Mouse (Mus musculus) heart, adult 2 months (tissue): ENCODE results near the gene Elp1. TPM values are rescaled to one million over a fixed set of nuclear protein-coding genes. Genes with fewer than 3 reads are reported as not detected.
A peak's percentile ranks its signal among the peaks of the same experiment; 100 is the strongest.

Experiments
- DNase-seq, 2 experiments: peaks; one replicate each; pipeline ENCODE4 v3.0.0; 2021
- H3K27ac ChIP-seq: fragments of 200-600 bp; 2 replicates; pipeline ENCODE4 v1.8.1; 2022
- H3K27me3 ChIP-seq: fragments of 200-500 bp; 2 replicates; pipeline ENCODE4 v1.6.1; 2012; ENCODE audit warnings: mild to moderate bottlenecking, low read length, inconsistent platforms, mixed read lengths; ENCODE audit not compliant: control insufficient read depth, insufficient read depth
- H3K36me3 ChIP-seq: fragments of 200-500 bp; 2 replicates; pipeline ENCODE4 v1.6.1; 2012; ENCODE audit warnings: low read length, inconsistent platforms; ENCODE audit not compliant: control insufficient read depth, insufficient read depth
- H3K4me1 ChIP-seq: fragments of 200-500 bp; 2 replicates; pipeline ENCODE4 v1.6.1; 2011; ENCODE audit warnings: low read length; ENCODE audit not compliant: control insufficient read depth, insufficient read depth
- H3K4me3 ChIP-seq: fragments of 200-600 bp; 2 replicates; pipeline ENCODE4 v1.8.1; 2022
- H3K79me2 ChIP-seq: fragments of 200-500 bp; replicated peaks from 2 replicates; pipeline ENCODE4 v1.6.1; 2012; ENCODE audit warnings: mild to moderate bottlenecking, inconsistent platforms, low read length, moderate library complexity, mixed read lengths; ENCODE audit not compliant: control insufficient read depth, insufficient read depth
- H3K9ac ChIP-seq: fragments of 200-500 bp; 2 replicates; pipeline ENCODE4 v1.6.1; 2012; ENCODE audit warnings: low read depth, mild to moderate bottlenecking, control low read depth, inconsistent platforms, low read length, mixed read lengths
- CTCF ChIP-seq: fragments of 200-600 bp; IDR thresholded peaks from 2 replicates; pipeline ENCODE4 v1.8.1; 2022; ENCODE audit warnings: antibody characterized with exemption, mild to moderate bottlenecking, moderate library complexity
- EP300 ChIP-seq: fragments of 200-500 bp; IDR thresholded peaks from 2 replicates; pipeline ENCODE4 v1.6.1; 2011; ENCODE audit warnings: low read depth, low read length, control low read depth; ENCODE audit not compliant: insufficient read depth
- POLR2A ChIP-seq: fragments of 200-500 bp; IDR thresholded peaks from 2 replicates; pipeline ENCODE4 v1.6.1; 2011; ENCODE audit warnings: mild to moderate bottlenecking, low read depth, low read length, control low read depth; ENCODE audit not compliant: insufficient read depth
- WGBS: fragments of 180-500 bp; shearing (Covaris S2); methylation state at CpG from one replicate; pipeline ENCODE4 v1.1.7; 2018; 5-methylcytosine and 5-hydroxymethylcytosine counted together
- intact Hi-C: fragments of 180-260 bp; cut with DNase I; formaldehyde crosslinking; loops from one replicate; pipeline ENCODE4 v1.15.1; 2025
- polyA plus RNA-seq: library from polyadenylated mRNA; depleted of rRNA; stranded (reverse); fragments of >200 nt; gene quantifications from 2 replicates; pipeline ENCODE4 v1.2.3, GENCODE M21; 2012
- total RNA-seq, 2 experiments: library from RNA; stranded (reverse); gene quantifications; 2 replicates each; pipeline ENCODE4 v1.2.3; 2021

The Elp1 gene
- total and polyA plus RNA-seq, 3 experiments = 13.7 to 19.8 (median 17.0) TPM

DNA sequence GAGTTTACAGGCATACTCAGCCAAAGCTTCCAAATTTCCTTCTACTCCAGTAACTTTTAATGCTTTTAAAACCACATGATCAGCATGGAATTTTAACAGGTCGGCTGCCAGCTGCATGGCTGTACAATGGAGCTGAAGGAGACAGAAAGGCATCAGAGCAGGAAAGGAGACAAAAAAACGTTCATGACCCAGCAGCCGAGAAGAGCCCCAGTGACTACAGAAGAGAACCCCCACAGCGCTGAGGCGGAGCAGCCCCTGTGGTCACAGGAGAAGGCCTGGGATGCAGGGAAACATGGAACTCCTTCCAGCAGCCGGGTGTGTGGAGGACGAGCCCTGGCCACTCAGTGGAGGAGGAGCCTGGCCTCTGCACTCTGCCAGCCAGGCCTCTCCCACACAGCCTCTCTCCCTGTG lies 27.4 kb upstream of the Elp1 start:
- intact Hi-C loops = no loop called here
- no peaks in the 10 kb centered on the region for H3K4me1 ChIP-seq
- 62% methylated on average over 7 of the region's 7 CpGs for WGBS
- no peak overlapping the region for H3K27ac ChIP-seq
- no peak overlapping the region for H3K9ac ChIP-seq
- H3K36me3 ChIP-seq = no peaks in the 10 kb centered on the region
- H3K4me3 ChIP-seq = no peak overlapping the region
- no peaks in the 10 kb centered on the region for H3K79me2 ChIP-seq
- TF ChIP-seq CTCF = no peak
- no peak for TF ChIP-seq EP300
- TF ChIP-seq POLR2A = no peak
- no peaks in the 10 kb centered on the region for H3K27me3 ChIP-seq
- DNase-seq = peak; percentile 42 to 53

DNA sequence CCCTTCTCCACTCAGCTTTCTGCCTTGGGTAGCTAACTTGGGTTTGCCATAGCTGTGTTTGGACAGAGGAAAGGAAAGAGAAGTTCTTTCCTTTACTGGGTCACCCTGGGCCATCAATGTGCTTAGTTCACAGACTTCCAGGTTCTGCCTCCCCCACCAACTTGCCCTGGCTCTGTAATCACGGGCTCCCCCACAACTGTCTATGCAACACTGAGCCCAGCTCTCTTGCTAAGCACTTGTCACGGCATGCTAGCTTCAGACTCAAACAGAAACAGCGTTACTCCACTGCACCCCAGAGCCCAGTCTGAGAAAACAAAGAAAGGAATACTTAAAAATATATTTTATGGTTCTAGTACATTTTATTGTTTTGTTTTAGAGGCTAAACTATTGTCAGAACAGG lies 26.8 kb upstream of the Elp1 start:
- H3K9ac ChIP-seq = no peak overlapping the region
- no peaks in the 10 kb centered on the region for H3K79me2 ChIP-seq
- intact Hi-C loops = no loop called here
- H3K4me3 ChIP-seq = no peak overlapping the region
- no peaks in the 10 kb centered on the region for H3K36me3 ChIP-seq
- no peak overlapping the region for H3K27ac ChIP-seq
- TF ChIP-seq CTCF = no peak
- no peak for TF ChIP-seq POLR2A
- no peak for TF ChIP-seq EP300
- no peaks in the 10 kb centered on the region for H3K4me1 ChIP-seq
- WGBS = 80% methylated on average over 3 of the region's 3 CpGs
- no peak for DNase-seq
- H3K27me3 ChIP-seq = no peaks in the 10 kb centered on the region

DNA sequence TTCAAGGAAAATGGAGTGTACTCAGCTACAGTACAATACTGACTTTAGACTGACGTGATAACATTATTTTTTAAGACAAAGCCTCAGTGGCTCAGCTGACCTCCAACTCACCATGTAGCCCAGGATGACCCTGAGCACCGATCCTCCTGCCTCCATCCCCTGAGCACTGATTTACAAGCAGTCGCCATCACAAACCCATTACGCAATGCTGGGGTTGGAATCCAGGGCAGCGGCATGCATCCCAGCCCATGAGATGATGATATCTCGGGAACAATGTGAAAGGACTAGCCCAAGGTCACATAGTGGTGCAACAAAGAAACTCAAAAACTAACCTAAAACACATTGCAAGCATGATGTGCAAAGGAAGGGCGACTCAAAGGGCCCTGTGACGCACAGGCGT lies 22.1 kb upstream of the Elp1 start:
- no peak overlapping the region for H3K27ac ChIP-seq
- intact Hi-C loops = no loop called here
- 83% methylated on average over 9 of the region's 9 CpGs for WGBS
- no peak overlapping the region for H3K4me3 ChIP-seq
- no peaks in the 10 kb centered on the region for H3K36me3 ChIP-seq
- no peaks in the 10 kb centered on the region for H3K27me3 ChIP-seq
- H3K79me2 ChIP-seq = no peaks in the 10 kb centered on the region
- H3K4me1 ChIP-seq = peaks cover 1% of the 10 kb centered on the region; the same call in 1 of the 2 replicates
- no peak for TF ChIP-seq CTCF
- no peak for TF ChIP-seq POLR2A
- no peak for DNase-seq
- no peak overlapping the region for H3K9ac ChIP-seq

DNA sequence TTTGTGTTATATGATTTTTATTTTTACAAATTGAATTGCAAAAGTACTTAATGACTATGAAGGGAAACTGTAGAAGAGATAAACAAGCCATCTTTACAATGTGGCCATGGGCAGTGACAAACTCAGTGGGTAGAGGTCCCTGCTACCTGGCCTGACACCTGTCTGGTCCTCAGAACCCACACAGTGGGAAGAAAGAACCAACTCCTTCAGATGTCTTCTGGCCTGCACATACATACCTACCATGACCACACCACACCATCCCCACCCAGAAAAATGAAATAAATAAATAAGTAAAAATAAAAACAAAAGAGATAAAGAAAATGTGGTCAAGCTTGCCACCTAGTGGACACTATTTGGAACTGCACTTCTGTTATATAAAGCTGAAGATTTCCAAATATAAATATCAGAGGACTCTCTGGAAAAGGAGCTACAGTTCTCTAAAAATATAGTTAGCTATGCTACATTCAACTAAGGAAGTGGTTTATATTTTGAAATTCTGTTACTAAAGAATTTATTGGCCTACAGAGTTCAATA lies 18.0 kb upstream of the Elp1 start:
- no peaks in the 10 kb centered on the region for H3K36me3 ChIP-seq
- H3K9ac ChIP-seq = no peak overlapping the region
- TF ChIP-seq EP300 (no peak), CTCF (peak; percentile 93), POLR2A (no peak)
- DNase-seq = no peak
- peaks cover 1% of the 10 kb centered on the region; the same call in 1 of the 2 replicates for H3K4me1 ChIP-seq
- intact Hi-C loops = no loop called here
- no peak overlapping the region for H3K4me3 ChIP-seq
- H3K79me2 ChIP-seq = no peaks in the 10 kb centered on the region
- H3K27me3 ChIP-seq = no peaks in the 10 kb centered on the region
- peak overlapping the region; percentile 19; the same call in 1 of the 2 replicates for H3K27ac ChIP-seq

DNA sequence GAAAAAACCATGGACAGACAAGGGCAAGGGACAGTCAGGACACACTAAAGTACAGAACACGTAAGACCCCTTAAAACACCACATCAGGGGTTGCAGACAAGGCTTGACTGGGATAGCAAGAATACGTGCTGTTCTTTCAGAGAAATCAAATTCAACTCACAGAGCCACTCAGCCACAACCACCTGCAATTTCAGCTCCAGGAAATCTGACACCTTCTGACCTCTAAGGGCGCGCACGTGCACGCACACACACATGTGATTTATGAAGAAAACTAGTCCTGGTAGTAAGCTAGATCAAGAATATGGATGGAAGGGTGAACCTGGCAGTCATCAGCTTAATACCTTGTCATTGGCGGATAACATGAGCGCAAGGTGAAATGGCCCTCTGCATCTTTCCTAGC lies 13.0 kb upstream of the Elp1 start:
- 88% methylated on average over 8 of the region's 8 CpGs for WGBS
- H3K27ac ChIP-seq = no peak overlapping the region
- H3K4me3 ChIP-seq = no peak overlapping the region
- DNase-seq = no peak
- intact Hi-C loops = no loop called here
- H3K79me2 ChIP-seq = no peaks in the 10 kb centered on the region
- no peaks in the 10 kb centered on the region for H3K27me3 ChIP-seq
- no peak overlapping the region for H3K9ac ChIP-seq
- peaks cover 1% of the 10 kb centered on the region; the same call in 1 of the 2 replicates for H3K4me1 ChIP-seq
- no peak for TF ChIP-seq EP300
- no peak for TF ChIP-seq CTCF
- no peak for TF ChIP-seq POLR2A
- H3K36me3 ChIP-seq = no peaks in the 10 kb centered on the region

DNA sequence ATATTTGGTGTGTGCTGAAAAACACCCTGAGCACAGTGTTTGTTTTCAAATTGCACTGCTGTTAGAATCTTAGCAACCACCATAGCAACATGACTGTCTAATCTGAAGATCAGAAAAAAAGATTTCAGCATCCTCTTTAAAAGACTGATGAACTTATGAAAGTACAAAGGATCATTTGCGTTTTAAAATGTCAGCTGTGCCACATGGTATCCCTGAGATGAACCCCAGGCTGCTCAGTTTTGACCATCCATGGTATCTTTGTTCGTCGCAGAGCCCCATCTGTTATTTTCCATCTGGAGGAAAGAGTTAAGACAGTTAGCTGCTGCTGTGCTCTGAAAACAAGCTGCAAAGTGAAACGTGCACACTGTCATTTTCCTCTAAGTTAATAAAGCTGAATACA lies 10.0 kb upstream of the Elp1 start:
- H3K36me3 ChIP-seq = no peaks in the 10 kb centered on the region

DNA sequence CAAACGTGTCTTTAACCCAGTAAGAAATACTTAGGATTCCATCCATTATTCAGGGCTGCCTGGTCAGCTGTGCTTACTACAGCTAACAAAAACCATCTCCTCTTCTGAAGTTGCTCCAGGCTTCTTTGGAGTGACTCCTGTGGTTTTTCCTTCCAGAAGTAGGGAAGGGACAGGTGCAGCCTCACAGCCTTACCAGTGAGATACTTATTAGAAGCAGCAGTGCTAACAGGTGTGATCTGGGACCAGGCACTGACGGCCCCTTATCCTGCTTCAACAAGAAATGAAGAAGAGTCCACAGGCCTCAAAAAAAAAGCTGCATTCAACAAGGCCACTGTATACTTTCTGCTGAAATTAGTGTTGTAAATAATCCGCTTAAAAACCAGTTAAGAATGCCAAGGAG lies 9.5 kb upstream of the Elp1 start:
- no peak overlapping the region for H3K27ac ChIP-seq
- H3K27me3 ChIP-seq = no peaks in the 10 kb centered on the region
- WGBS = 65% methylated on average over 3 of the region's 3 CpGs
- TF ChIP-seq POLR2A = no peak
- no peak for TF ChIP-seq EP300
- TF ChIP-seq CTCF = no peak
- H3K4me1 ChIP-seq = no peaks in the 10 kb centered on the region
- H3K36me3 ChIP-seq = no peaks in the 10 kb centered on the region
- H3K4me3 ChIP-seq = no peak overlapping the region
- intact Hi-C loops = no loop called here
- DNase-seq = no peak
- H3K9ac ChIP-seq = no peak overlapping the region
- no peaks in the 10 kb centered on the region for H3K79me2 ChIP-seq

More for the DNA sequence above, 10.0 kb upstream of the Elp1 start:
- Histone ChIP-seq H3K79me2 (no peaks in the 10 kb centered on the region), H3K9ac (no peak overlapping the region), H3K4me3 (no peak overlapping the region), H3K27ac (no peak overlapping the region), H3K4me1 (no peaks in the 10 kb centered on the region), H3K27me3 (no peaks in the 10 kb centered on the region)
- no peak for DNase-seq
- WGBS = 70% methylated on average over 4 of the region's 4 CpGs
- intact Hi-C loops = no loop called here
- TF ChIP-seq CTCF = no peak
- TF ChIP-seq EP300 = no peak
- no peak for TF ChIP-seq POLR2A
